Mouse (Mus musculus) CH12.LX (cell line): ENCODE measurements around the gene Syt2.

Experiments
- CTCF ChIP-seq, 2 experiments: IDR thresholded peaks in 1 of 2; conservative IDR thresholded peaks in 1 of 2; 2 replicates each; pipeline ENCODE4 v1.5.1; 2011 to 2012; ENCODE audit warnings: low read depth in 2 of 2, low read length in 2 of 2, improper control_type of control experiment in 1 of 2, inconsistent platforms in 1 of 2, mild to moderate bottlenecking in 1 of 2, moderate library complexity in 1 of 2
- EP300 ChIP-seq: IDR thresholded peaks from 2 replicates; pipeline ENCODE4 v1.6.1; 2011; ENCODE audit warnings: low read length, improper control_type of control experiment
- ETS1 ChIP-seq: conservative IDR thresholded peaks from 2 replicates; pipeline ENCODE4 v1.6.1; 2012; ENCODE audit warnings: low read depth, mild to moderate bottlenecking, inconsistent platforms, low read length, improper control_type of control experiment, moderate library complexity
- GABPA ChIP-seq: IDR thresholded peaks from 2 replicates; pipeline ENCODE4 v1.6.1; 2012; ENCODE audit warnings: low read depth, low read length, improper control_type of control experiment, inconsistent platforms; ENCODE audit not compliant: insufficient replicate concordance
- HCFC1 ChIP-seq: IDR thresholded peaks from 2 replicates; pipeline ENCODE4 v1.6.1; 2012; ENCODE audit warnings: low read depth, mild to moderate bottlenecking, inconsistent platforms, low read length, improper control_type of control experiment
- IRF4 ChIP-seq: IDR thresholded peaks from 2 replicates; pipeline ENCODE4 v1.6.1; 2014; ENCODE audit warnings: low read depth, mild to moderate bottlenecking, inconsistent platforms, low read length, improper control_type of control experiment
- JUND ChIP-seq: conservative IDR thresholded peaks from 2 replicates; pipeline ENCODE4 v1.6.1; 2011; ENCODE audit warnings: low read depth, low read length, improper control_type of control experiment
- MAX ChIP-seq: IDR thresholded peaks from 2 replicates; pipeline ENCODE4 v1.6.1; 2011; ENCODE audit warnings: low read length, improper control_type of control experiment
- MXI1 ChIP-seq: IDR thresholded peaks from 2 replicates; pipeline ENCODE4 v1.6.1; 2011; ENCODE audit warnings: mild to moderate bottlenecking, low read depth, low read length, improper control_type of control experiment
- POLR2A ChIP-seq: IDR thresholded peaks from 2 replicates; pipeline ENCODE4 v1.6.1; 2011; ENCODE audit warnings: low read depth, mild to moderate bottlenecking, improper control_type of control experiment, low read length
- TCF12 ChIP-seq: IDR thresholded peaks from 2 replicates; pipeline ENCODE4 v1.6.1; 2014; ENCODE audit warnings: low read depth, mild to moderate bottlenecking, inconsistent platforms, low read length, improper control_type of control experiment
- USF2 ChIP-seq: conservative IDR thresholded peaks from 2 replicates; pipeline ENCODE4 v1.6.1; 2011; ENCODE audit warnings: low read depth, low read length, improper control_type of control experiment
- ZC3H11A ChIP-seq: IDR thresholded peaks from 2 replicates; pipeline ENCODE4 v1.6.1; 2012; ENCODE audit warnings: low read depth, mild to moderate bottlenecking, inconsistent platforms, low read length, improper control_type of control experiment
- ZNF384 ChIP-seq: IDR thresholded peaks from 2 replicates; pipeline ENCODE4 v1.6.1; 2012; ENCODE audit warnings: low read depth, low read length, improper control_type of control experiment, inconsistent platforms

- no peak for TF ChIP-seq CTCF (conservative IDR thresholded peaks at IDR 0.05 in 1 of 2, IDR thresholded peaks at IDR 0.05 in 1 of 2; ENCODE audit: low read depth in 2 of 2, low read length in 2 of 2)
- TF ChIP-seq MXI1, result no peak
- no peak for TF ChIP-seq USF2
- no peak for TF ChIP-seq EP300
- TF ChIP-seq MAX, result no peak
- no peak for TF ChIP-seq IRF4
- no peak for TF ChIP-seq HCFC1
- no peak for TF ChIP-seq JUND
- no peak for TF ChIP-seq ZNF384
- TF ChIP-seq POLR2A, result no peak
- no peak for TF ChIP-seq TCF12
- TF ChIP-seq GABPA, result no peak
- no peak for TF ChIP-seq ZC3H11A
- TF ChIP-seq ETS1, result no peak
These were observed 50.6 kb downstream of the Syt2 start for GRCm38 (mm10) chr1:134697073-134697472.
